Mouse (Mus musculus) heart, adult 2 months (tissue): ENCODE data around the gene Kcnma1. TPM values are rescaled to one million over a fixed set of nuclear protein-coding genes. Genes with fewer than 3 reads are reported as not detected.

Experiments used
- DNase-seq, 2 experiments: peaks; one replicate each; pipeline ENCODE4 v3.0.0; 2021
- H3K27ac ChIP-seq: fragments of 200-600 bp; 2 replicates; pipeline ENCODE4 v1.8.1; 2022
- H3K27me3 ChIP-seq: fragments of 200-500 bp; 2 replicates; pipeline ENCODE4 v1.6.1; 2012; ENCODE audit warnings: mild to moderate bottlenecking, low read length, inconsistent platforms, mixed read lengths; ENCODE audit not compliant: control insufficient read depth, insufficient read depth
- H3K36me3 ChIP-seq: fragments of 200-500 bp; 2 replicates; pipeline ENCODE4 v1.6.1; 2012; ENCODE audit warnings: low read length, inconsistent platforms; ENCODE audit not compliant: control insufficient read depth, insufficient read depth
- H3K4me1 ChIP-seq: fragments of 200-500 bp; 2 replicates; pipeline ENCODE4 v1.6.1; 2011; ENCODE audit warnings: low read length; ENCODE audit not compliant: control insufficient read depth, insufficient read depth
- H3K4me3 ChIP-seq: fragments of 200-600 bp; 2 replicates; pipeline ENCODE4 v1.8.1; 2022
- H3K79me2 ChIP-seq: fragments of 200-500 bp; replicated peaks from 2 replicates; pipeline ENCODE4 v1.6.1; 2012; ENCODE audit warnings: mild to moderate bottlenecking, inconsistent platforms, low read length, moderate library complexity, mixed read lengths; ENCODE audit not compliant: control insufficient read depth, insufficient read depth
- H3K9ac ChIP-seq: fragments of 200-500 bp; 2 replicates; pipeline ENCODE4 v1.6.1; 2012; ENCODE audit warnings: low read depth, mild to moderate bottlenecking, control low read depth, inconsistent platforms, low read length, mixed read lengths
- CTCF ChIP-seq: fragments of 200-600 bp; IDR thresholded peaks from 2 replicates; pipeline ENCODE4 v1.8.1; 2022; ENCODE audit warnings: antibody characterized with exemption, mild to moderate bottlenecking, moderate library complexity
- EP300 ChIP-seq: fragments of 200-500 bp; IDR thresholded peaks from 2 replicates; pipeline ENCODE4 v1.6.1; 2011; ENCODE audit warnings: low read depth, low read length, control low read depth; ENCODE audit not compliant: insufficient read depth
- POLR2A ChIP-seq: fragments of 200-500 bp; IDR thresholded peaks from 2 replicates; pipeline ENCODE4 v1.6.1; 2011; ENCODE audit warnings: mild to moderate bottlenecking, low read depth, low read length, control low read depth; ENCODE audit not compliant: insufficient read depth
- WGBS: fragments of 180-500 bp; shearing (Covaris S2); methylation state at CpG from one replicate; pipeline ENCODE4 v1.1.7; 2018; 5-methylcytosine and 5-hydroxymethylcytosine counted together
- intact Hi-C: fragments of 180-260 bp; cut with DNase I; formaldehyde crosslinking; loops from one replicate; pipeline ENCODE4 v1.15.1; 2025
- polyA plus RNA-seq: library from polyadenylated mRNA; depleted of rRNA; stranded (reverse); fragments of >200 nt; gene quantifications from 2 replicates; pipeline ENCODE4 v1.2.3, GENCODE M21; 2012
- total RNA-seq, 2 experiments: library from RNA; stranded (reverse); gene quantifications; 2 replicates each; pipeline ENCODE4 v1.2.3; 2021

The Kcnma1 gene
- total and polyA plus RNA-seq, 3 experiments: 0.66 to 0.84 (median 0.78) TPM

- Histone ChIP-seq H3K79me2 (no peaks in the 10 kb centered on the region), H3K9ac (no peak overlapping the region), H3K4me3 (no peak overlapping the region), H3K4me1 (no peaks in the 10 kb centered on the region), H3K27ac (no peak overlapping the region), H3K36me3 (no peaks in the 10 kb centered on the region), H3K27me3 (no peaks in the 10 kb centered on the region)
- WGBS: 81% methylated on average over 4 of the region's 4 CpGs
- TF ChIP-seq EP300: no peak
- TF ChIP-seq CTCF: no peak
- no peak for TF ChIP-seq POLR2A
- no peak for DNase-seq
- intact Hi-C loops: no loop called here
Measured at GRCm38 (mm10) chr14:23846706-23847105, 167.6 kb downstream of the Kcnma1 start.

GRCm38 (mm10) chr14:23842025-23842424 is 172.3 kb downstream of the Kcnma1 start:
- no peak overlapping the region for H3K4me3 ChIP-seq
- no peaks in the 10 kb centered on the region for H3K27me3 ChIP-seq
- intact Hi-C loops: no loop called here
- 74% methylated on average over 3 of the region's 3 CpGs for WGBS
- no peak overlapping the region for H3K9ac ChIP-seq
- TF ChIP-seq POLR2A (no peak), EP300 (no peak), CTCF (no peak)
- H3K79me2 ChIP-seq: no peaks in the 10 kb centered on the region
- no peak overlapping the region for H3K27ac ChIP-seq
- DNase-seq: no peak
- no peaks in the 10 kb centered on the region for H3K36me3 ChIP-seq
- H3K4me1 ChIP-seq: no peaks in the 10 kb centered on the region

DNA sequence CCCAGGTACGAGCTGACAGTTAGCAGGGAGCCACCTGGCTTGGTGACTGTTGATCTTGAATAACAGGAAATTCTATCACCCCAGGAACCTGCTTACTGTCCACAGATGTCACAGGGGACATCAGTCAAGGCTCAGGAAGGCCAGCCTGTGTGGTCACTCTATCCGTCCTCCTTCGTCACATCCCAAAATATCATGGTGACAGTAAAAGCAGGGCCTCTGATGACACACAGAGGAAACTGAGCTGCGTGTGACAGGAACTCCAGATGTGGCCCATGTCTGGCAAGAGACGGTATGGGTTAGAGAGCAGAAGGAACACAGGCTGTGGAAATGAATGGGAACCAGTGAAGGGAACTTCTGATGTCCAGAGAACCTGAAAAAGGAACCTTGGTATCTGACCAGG is 174.7 kb downstream of the Kcnma1 start:
- no peaks in the 10 kb centered on the region for H3K36me3 ChIP-seq
- DNase-seq: no peak
- H3K4me3 ChIP-seq: no peak overlapping the region
- no peaks in the 10 kb centered on the region for H3K79me2 ChIP-seq
- WGBS: 46% methylated on average over 5 of the region's 5 CpGs
- intact Hi-C loops: no loop called here
- no peaks in the 10 kb centered on the region for H3K4me1 ChIP-seq
- TF ChIP-seq CTCF (no peak), EP300 (no peak), POLR2A (no peak)
- H3K9ac ChIP-seq: no peak overlapping the region
- no peaks in the 10 kb centered on the region for H3K27me3 ChIP-seq
- no peak overlapping the region for H3K27ac ChIP-seq

GRCm38 (mm10) chr14:23835387-23836111 is 178.7 kb downstream of the Kcnma1 start:
- no peak for DNase-seq
- no peaks in the 10 kb centered on the region for H3K36me3 ChIP-seq
- H3K27me3 ChIP-seq: no peaks in the 10 kb centered on the region
- H3K4me1 ChIP-seq: no peaks in the 10 kb centered on the region
- intact Hi-C loops: no loop called here
- TF ChIP-seq EP300: no peak
- no peak overlapping the region for H3K9ac ChIP-seq
- H3K4me3 ChIP-seq: no peak overlapping the region
- no peak overlapping the region for H3K27ac ChIP-seq
- no peaks in the 10 kb centered on the region for H3K79me2 ChIP-seq
- WGBS: 65% methylated on average over 10 of the region's 10 CpGs

DNA sequence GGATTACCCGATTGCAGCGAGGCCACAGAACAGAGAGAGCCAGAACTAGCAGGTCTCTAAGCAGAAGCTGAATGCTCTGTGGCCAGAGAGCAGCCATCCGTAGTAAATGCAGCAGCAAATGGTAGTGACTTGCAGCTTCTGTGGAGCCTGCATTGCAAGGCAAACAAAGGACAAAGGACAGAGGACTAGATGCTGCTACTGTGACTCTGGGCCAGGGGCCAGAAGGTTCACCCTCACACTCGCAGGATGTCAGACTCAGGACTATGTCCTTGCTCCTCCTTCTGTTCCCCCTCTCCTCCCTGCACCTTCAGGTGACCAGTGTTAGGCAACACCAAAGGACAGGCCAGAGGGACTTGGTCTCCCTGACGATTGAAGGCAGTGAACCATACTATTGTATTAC is 183.0 kb downstream of the Kcnma1 start:
- no peaks in the 10 kb centered on the region; the same call in 1 of the 2 replicates for H3K27me3 ChIP-seq
- DNase-seq: no peak
- H3K36me3 ChIP-seq: no peaks in the 10 kb centered on the region
- intact Hi-C loops: no loop called here
- no peak overlapping the region for H3K27ac ChIP-seq
- no peak overlapping the region for H3K9ac ChIP-seq
- H3K79me2 ChIP-seq: no peaks in the 10 kb centered on the region
- no peak overlapping the region for H3K4me3 ChIP-seq
- H3K4me1 ChIP-seq: no peaks in the 10 kb centered on the region
- TF ChIP-seq EP300 (no peak), POLR2A (no peak), CTCF (no peak)
- WGBS: 47% methylated on average over 5 of the region's 5 CpGs

GRCm38 (mm10) chr14:23830316-23830715 is 184.0 kb downstream of the Kcnma1 start:
- Histone ChIP-seq H3K9ac (no peak overlapping the region), H3K27ac (no peak overlapping the region), H3K79me2 (no peaks in the 10 kb centered on the region), H3K36me3 (no peaks in the 10 kb centered on the region), H3K27me3 (no peaks in the 10 kb centered on the region; the same call in 1 of the 2 replicates), H3K4me3 (no peak overlapping the region), H3K4me1 (no peaks in the 10 kb centered on the region)
- 32% methylated on average over 4 of the region's 4 CpGs for WGBS
- no peak for DNase-seq
- no peak for TF ChIP-seq POLR2A
- TF ChIP-seq CTCF: no peak
- no peak for TF ChIP-seq EP300
- intact Hi-C loops: no loop called here
